Mouse (Mus musculus): ENCODE results near the gene Dok1. TPM values are rescaled to one million over a fixed set of nuclear protein-coding genes. Genes with fewer than 3 reads are reported as not detected.
A peak's percentile ranks its signal among the peaks of the same experiment; 100 is the strongest.

Gene Dok1
- total RNA-seq, 4 experiments from 2014 or later = 3.3 to 7.4 (median 5.0) TPM

DNA sequence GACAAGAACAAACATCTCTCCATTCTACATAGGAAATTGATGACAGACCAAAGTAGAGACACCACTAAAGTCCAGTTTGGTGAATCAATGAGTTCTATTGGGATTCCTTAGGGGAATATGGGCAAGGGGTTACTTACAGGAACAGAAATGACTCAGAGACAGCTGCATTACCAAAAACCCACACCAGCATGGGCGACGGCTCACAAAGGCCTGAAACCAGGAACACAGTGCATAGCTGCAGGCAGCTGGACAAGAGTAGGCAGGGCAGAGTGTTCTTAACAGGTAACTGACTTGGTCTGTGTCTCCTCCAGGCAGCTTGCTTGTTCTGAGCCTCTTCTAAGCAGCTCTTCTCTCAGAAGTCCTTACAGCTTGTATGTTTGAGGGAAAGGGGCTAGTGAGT is 17.5 kb downstream of the Dok1 start:
- no peak for DNase-seq (ENCODE audit: low spot score in 2 of 2)

GRCm38 (mm10) chr6:83014482-83015466 is 18.5 kb downstream of the Dok1 start:
- no peak for DNase-seq (ENCODE audit: low spot score in 2 of 2)

DNA sequence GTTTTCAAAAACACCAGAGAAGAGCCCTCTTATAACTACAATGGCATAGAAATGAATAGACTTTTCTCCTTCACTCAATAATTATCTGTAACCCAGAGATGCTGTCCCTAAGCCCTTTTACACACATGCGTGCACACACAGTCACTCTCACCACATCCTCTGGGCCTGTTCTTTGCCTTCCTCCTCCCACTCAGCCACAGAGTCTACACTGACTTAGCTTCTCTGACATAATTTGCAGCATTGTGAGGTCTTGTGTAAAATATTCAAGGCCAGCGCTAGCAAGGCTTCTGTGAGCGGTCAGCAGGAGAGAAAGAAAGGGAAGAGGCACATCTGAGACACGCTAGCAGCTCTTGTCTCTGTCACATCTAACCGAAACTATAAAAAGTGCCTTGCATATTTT is 19.8 kb downstream of the Dok1 start:
- no peak for DNase-seq (ENCODE audit: low spot score in 2 of 2)

- no peak for DNase-seq (ENCODE audit: low spot score in 2 of 2)
These were observed 21.5 kb downstream of the Dok1 start for GRCm38 (mm10) chr6:83011756-83012155.

DNA sequence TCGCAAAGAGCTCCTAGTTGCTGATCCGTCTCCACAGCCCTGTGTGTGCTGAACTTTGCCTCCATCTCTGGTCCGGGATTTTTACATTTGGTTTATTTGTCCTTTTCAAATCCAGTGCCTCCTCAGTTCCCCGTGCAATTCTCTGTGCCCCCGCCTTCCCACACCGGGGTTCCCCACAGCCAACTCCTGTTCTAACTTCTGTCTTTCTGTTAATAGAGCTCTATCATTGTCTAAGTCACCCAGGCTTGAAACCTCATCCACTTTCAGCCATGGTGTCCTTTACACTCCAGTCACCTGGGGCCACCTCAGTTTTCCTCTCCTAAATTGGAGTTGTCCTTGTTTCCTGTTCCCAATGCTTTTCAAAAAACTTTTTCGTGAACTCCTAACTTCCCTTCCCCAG is 22.0 kb downstream of the Dok1 start:
- no peak for DNase-seq (ENCODE audit: low spot score in 2 of 2)

- no peak for DNase-seq (ENCODE audit: low spot score in 2 of 2)
These were observed 23.3 kb downstream of the Dok1 start for GRCm38 (mm10) chr6:83010010-83010409.

GRCm38 (mm10) chr6:83008659-83009058 is 24.6 kb downstream of the Dok1 start:
- no peak for DNase-seq (ENCODE audit: low spot score in 2 of 2)

DNA sequence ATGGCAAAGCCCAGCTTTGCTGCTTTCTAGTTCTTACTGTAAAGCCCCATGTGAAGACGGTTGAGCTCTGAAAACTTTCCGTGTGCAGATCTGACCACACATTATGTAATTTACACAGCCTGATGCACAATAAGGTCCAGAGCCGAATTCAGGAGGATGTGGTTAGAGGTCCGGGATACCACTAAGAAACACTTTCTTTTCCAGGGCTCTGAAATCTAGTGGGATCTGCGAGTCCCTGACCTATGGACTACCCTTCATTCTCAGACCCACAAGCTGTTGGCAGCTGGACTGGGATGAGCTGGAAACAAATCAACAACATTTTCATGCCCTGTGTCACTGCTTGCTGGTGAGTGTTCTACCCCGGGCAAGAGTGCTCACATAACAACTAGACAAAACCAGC is 27.2 kb downstream of the Dok1 start:
- DNase-seq (ENCODE audit: low spot score in 2 of 2) = no peak

DNA sequence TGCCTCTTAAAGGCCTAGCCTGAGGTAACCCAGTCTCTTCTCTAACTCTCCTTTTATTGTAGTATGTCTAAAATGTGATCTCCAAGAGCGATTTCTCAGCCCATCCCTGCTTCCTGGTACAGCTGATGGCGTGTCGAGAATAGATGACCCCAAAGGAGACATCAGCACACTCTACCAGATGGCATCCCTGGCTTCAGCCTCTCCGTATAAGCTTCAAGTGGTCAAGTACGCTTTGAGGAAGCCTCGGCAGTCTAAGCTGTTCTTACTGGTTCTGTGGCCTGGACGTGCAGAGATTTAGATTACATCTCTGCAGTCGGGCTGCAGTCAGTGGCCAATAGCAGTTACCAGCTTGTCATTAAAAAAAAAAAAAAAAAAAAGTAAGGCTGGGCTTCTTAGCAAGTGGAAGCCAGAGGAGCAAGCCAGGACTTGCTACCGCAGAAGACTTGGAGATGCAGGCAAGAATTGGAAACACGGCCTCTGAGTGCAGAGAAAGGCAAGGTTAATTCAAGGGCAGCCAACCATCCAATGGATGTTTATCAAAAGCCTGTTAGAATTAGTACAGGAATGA is 27.7 kb downstream of the Dok1 start:
- no peak for DNase-seq (ENCODE audit: low spot score in 2 of 2)

GRCm38 (mm10) chr6:83004872-83005271 is 28.4 kb downstream of the Dok1 start:
- DNase-seq (ENCODE audit: low spot score in 2 of 2) = no peak

- DNase-seq (ENCODE audit: low spot score in 2 of 2) = no peak
These were observed 29.0 kb downstream of the Dok1 start for GRCm38 (mm10) chr6:83004309-83004708.

GRCm38 (mm10) chr6:83003850-83004249 is 29.4 kb downstream of the Dok1 start:
- no peak for DNase-seq (ENCODE audit: low spot score in 2 of 2)

GRCm38 (mm10) chr6:83003082-83003481 is 30.2 kb downstream of the Dok1 start:
- DNase-seq (ENCODE audit: low spot score in 2 of 2) = no peak

DNA sequence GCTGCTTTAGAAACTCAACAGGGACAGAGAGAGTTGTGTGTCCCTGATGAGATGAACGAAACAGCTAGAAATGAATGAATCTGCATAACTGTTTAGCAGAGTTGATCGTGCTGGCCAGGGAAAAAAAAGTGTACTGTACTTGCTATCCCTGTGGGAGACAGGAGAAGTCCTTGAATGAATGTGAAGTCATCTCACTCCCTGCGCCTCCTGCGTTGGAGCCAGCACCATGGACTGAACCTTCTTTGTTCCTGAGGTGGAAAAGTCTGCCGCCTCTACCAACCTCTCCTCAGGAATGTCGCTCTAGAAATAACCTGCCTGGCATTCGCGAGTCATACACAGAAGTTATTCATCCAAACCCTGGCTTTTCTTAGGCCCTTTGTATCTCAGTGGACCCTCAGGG is 33.3 kb downstream of the Dok1 start:
- DNase-seq (ENCODE audit: low spot score in 2 of 2) = no peak

- DNase-seq (ENCODE audit: low spot score in 2 of 2) = no peak
These were observed 34.9 kb downstream of the Dok1 start for GRCm38 (mm10) chr6:82998326-82998725.

DNA sequence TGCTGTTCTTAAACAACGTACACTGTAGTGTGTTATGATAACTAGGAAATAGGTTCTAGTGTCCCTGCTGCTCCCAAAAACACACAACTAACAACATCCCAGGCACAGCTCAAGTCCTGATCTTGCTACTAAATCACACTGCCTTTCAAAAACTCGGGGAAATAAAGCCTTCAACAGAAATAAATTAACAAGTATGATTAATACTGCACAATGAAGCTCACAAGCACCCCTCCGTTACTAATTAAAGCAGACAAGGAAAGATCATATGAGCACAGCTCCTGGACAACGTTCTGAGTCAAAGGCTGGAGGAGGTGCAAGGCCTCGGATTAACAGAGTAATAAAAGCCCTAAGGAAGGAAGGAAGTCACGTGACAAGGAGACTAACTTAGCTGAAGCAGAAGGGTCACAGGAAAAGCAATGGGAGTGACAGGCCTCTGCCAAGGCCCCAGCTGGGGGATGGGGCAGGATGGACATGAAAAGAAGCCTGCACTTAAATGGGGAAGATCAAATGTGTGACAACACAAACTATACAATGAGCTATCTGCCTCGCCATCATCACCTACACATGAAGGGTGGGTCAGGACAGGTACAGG is 35.7 kb downstream of the Dok1 start:
- no peak for DNase-seq (ENCODE audit: low spot score in 2 of 2)

DNA sequence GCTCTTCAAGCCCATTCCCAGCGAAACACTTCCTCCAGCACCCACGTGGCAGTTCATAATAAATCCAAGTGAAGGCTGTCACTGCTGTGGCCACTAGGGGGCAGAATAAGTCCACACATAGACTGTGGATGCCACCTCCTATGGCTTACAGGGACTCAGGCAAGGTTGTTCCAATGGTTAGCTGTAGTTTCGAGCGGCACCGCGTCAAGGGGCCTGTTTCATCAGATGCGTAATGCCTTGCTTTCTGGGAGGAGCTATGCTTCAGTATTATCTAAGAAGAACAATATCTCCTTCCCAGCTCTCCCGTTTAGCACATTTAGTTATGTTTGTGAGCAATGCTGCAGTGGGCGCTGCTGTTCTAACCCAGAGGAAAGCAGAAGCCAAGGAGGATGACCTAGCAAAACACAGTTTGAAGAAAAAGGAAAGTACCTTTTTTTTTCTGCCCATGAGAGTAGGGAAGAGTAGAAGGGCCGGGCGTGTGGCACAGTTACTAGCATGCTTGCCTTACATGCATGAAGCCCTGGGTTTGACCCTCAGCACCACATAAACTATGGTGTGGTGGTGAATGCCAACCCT is 36.4 kb downstream of the Dok1 start:
- peak; percentile 93 to 97 for DNase-seq (ENCODE audit: low spot score in 2 of 2)

DNA sequence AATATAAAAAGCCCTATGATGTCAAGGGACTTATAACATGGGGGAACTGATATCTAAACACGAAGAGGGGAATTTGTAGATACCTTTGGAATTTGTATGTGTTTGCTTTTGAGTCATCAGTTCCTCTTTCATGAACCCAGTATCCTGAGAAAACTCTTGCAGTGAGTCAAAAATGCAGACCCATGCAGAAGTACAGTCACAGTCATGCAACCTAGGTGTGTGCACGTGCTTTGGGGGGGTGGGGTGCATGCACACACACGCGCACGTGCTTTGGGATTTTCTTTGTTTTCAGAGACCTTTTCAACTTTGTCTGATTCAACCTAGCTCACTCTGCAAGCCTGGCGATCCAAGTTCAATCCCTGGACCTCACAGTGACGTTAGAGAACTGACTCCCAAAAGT is 38.9 kb downstream of the Dok1 start:
- DNase-seq (ENCODE audit: low spot score in 2 of 2) = no peak

- no peak for DNase-seq (ENCODE audit: low spot score in 2 of 2)
These were observed 39.6 kb downstream of the Dok1 start for GRCm38 (mm10) chr6:82993696-82994095.

DNA sequence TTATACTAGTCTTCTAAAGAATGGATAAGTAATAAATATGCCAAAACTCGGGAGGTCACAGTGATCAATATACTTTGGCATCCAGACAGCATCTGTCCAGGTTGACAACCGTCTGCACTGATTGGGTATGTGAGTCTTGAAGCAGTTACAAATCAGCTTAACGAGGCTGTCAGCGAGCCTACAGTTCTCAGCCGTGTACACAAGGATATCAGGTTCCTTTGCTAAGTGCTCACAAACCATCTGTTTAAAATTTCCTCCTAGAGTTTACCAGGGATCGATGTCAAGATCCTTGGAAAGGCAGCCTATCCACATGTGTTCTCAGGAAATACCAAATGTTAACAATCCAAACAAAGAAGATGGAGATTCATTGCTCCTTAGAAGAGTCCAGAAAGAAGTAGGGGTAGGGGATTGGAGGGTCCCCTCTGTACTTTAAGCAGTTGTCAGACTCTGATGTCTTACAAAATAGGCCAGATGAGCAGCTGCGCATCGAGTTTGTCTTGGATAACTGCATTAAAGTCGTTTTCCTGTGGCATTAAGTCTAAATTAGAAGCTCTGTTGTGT is 45.8 kb downstream of the Dok1 start:
- no peak for DNase-seq (ENCODE audit: low spot score in 2 of 2)

All from layer of hippocampus, adult 8-10 months (tissue).